Mouse (Mus musculus) kidney, embryonic 16.5 days (tissue): ENCODE results near the gene Tsku. TPM values are rescaled to one million over a fixed set of nuclear protein-coding genes. Genes with fewer than 3 reads are reported as not detected.

Source experiments
- polyA plus RNA-seq: library from polyadenylated mRNA; unstranded; fragments of >200 nt; fragmentation: Nextera tagmentation; extraction: Ambion mirVana; gene quantifications from 2 replicates; pipeline ENCODE4 v1.2.1, GENCODE M21; 2015

Tsku gene
- polyA plus RNA-seq, 1 experiment from 2014 or later: 7.3 TPM

Other genes starting within 250 kb of the Tsku start
- 15.2 and 18.5 TPM in 2 replicates for gene Myo7a, start 241.8 kb downstream of the Tsku start, polyA plus RNA-seq
- gene Omp, start 215.8 kb downstream of the Tsku start, polyA plus RNA-seq: 0.49 and 0.81 TPM in 2 replicates
- 17.4 and 19.5 TPM in 2 replicates for gene Capn5, start 183.1 kb downstream of the Tsku start, polyA plus RNA-seq
- 0.06 and 0.09 TPM in 2 replicates for gene B3gnt6, start 161.8 kb downstream of the Tsku start, polyA plus RNA-seq
- gene Acer3, start 40.1 kb downstream of the Tsku start, polyA plus RNA-seq: 27.4 and 32.3 TPM in 2 replicates
- 0.09 TPM in 1 of 2 replicates, not detected in the other for gene Gucy2d, start 79.1 kb upstream of the Tsku start, polyA plus RNA-seq
- gene Lrrc32, start 128.0 kb upstream of the Tsku start, polyA plus RNA-seq: 15.3 and 17.9 TPM in 2 replicates